Mouse (Mus musculus) spleen, adult 2 months (tissue): ENCODE results near the gene Plekhg1. TPM values are rescaled to one million over a fixed set of nuclear protein-coding genes. Genes with fewer than 3 reads are reported as not detected.

Source experiments
- DNase-seq, 2 experiments: peaks; one replicate each; pipeline versions ENCODE4 v3.0.0 to v3.0.0-alpha.2; 2012 to 2021; ENCODE audit warnings: low spot score in 2 of 2, low read depth in 1 of 2
- H3K27ac ChIP-seq: fragments of 200-500 bp; 2 replicates; pipeline ENCODE4 v1.5.1; 2012; ENCODE audit warnings: low read length, inconsistent platforms; ENCODE audit not compliant: insufficient read depth
- H3K27me3 ChIP-seq: fragments of 200-500 bp; 2 replicates; pipeline ENCODE4 v1.6.1; 2012; ENCODE audit warnings: mild to moderate bottlenecking, moderate library complexity, low read length, inconsistent platforms; ENCODE audit not compliant: control insufficient read depth, insufficient read depth
- H3K36me3 ChIP-seq: fragments of 200-500 bp; 2 replicates; pipeline ENCODE4 v1.6.1; 2012; ENCODE audit warnings: mild to moderate bottlenecking, low read length, inconsistent platforms; ENCODE audit not compliant: control insufficient read depth, insufficient read depth
- H3K4me1 ChIP-seq: fragments of 200-500 bp; 2 replicates; pipeline ENCODE4 v1.6.1; 2011; ENCODE audit warnings: inconsistent platforms; ENCODE audit not compliant: control insufficient read depth, insufficient read depth, insufficient read length
- H3K4me3 ChIP-seq: fragments of 200-500 bp; 2 replicates; pipeline ENCODE4 v1.5.1; 2011; ENCODE audit warnings: mild to moderate bottlenecking, inconsistent platforms; ENCODE audit not compliant: insufficient read depth, insufficient read length; ENCODE audit errors: extremely low read depth
- CTCF ChIP-seq: fragments of 200-500 bp; IDR thresholded peaks from 2 replicates; pipeline ENCODE4 v1.5.1; 2011; ENCODE audit warnings: mild to moderate bottlenecking, inconsistent platforms; ENCODE audit not compliant: insufficient read depth, insufficient read length, insufficient replicate concordance; ENCODE audit errors: extremely low read depth
- POLR2A ChIP-seq: fragments of 200-500 bp; IDR thresholded peaks from 2 replicates; pipeline ENCODE4 v1.6.1; 2011; ENCODE audit warnings: low read depth, low read length, inconsistent platforms
- WGBS: fragments of 180-500 bp; shearing (Covaris S2); methylation state at CpG from one replicate; pipeline ENCODE4 v1.1.7; 2018; 5-methylcytosine and 5-hydroxymethylcytosine counted together
- polyA plus RNA-seq: library from polyadenylated mRNA; depleted of rRNA; stranded (reverse); fragments of >200 nt; gene quantifications from 2 replicates; pipeline ENCODE4 v1.2.3, GENCODE M21; 2012

Plekhg1 gene
- polyA plus RNA-seq, 1 experiment, result 2.0 TPM

GRCm38 (mm10) chr10:3877852-3878535, 137.8 kb downstream of the Plekhg1 start:
- no peak for DNase-seq
- H3K27me3 ChIP-seq, result no peaks in the 10 kb centered on the region
- H3K27ac ChIP-seq, result no peak overlapping the region
- 90% methylated on average over 4 of the region's 4 CpGs for WGBS
- no peaks in the 10 kb centered on the region for H3K4me1 ChIP-seq
- TF ChIP-seq CTCF (no peak), POLR2A (no peak)
- H3K4me3 ChIP-seq, result no peak overlapping the region
- H3K36me3 ChIP-seq, result no peaks in the 10 kb centered on the region

DNA sequence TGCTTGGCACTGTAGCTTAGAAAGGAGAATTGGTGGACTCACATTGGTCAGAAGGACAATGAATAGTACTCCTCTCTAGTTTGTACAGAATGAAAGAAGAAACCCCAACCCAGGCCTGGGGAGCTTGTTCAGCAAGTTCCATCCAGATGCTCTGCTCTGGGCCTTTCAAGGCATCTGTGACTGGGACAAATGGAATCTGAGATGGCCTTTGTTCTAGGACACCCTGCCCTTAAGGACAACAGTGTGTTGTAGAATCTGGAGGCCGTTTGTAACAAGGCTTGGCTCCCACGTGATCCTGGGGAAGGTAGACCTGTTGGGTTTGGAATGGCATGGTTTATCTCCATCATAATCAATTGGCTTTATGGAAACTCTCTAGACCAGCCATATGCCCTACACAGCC, 141.0 kb downstream of the Plekhg1 start:
- 75% methylated on average over 2 of the region's 2 CpGs for WGBS
- Histone ChIP-seq H3K27ac (no peak overlapping the region), H3K27me3 (no peaks in the 10 kb centered on the region), H3K4me3 (no peak overlapping the region), H3K4me1 (no peaks in the 10 kb centered on the region), H3K36me3 (no peaks in the 10 kb centered on the region)
- DNase-seq, result no peak
- no peak for TF ChIP-seq CTCF
- TF ChIP-seq POLR2A, result no peak

DNA sequence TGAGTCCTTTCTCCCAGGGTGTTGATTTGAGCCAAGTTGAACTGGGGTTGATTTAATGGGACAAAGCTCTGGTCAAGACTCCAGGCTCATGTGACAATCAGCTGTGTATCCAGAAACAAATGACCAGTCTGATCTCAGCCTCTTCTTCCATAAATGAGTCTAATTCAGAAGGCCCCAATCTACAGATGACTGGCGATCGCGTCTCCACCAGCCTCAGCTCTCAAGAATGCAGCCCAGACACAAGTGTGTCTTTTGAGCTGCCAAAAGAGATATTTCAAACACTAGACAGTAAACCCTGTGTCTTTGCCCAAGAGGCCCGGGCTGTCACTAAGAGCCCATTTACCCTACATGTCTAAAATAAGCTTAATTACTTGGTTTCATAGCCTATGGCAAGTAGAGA, 148.3 kb downstream of the Plekhg1 start:
- H3K4me3 ChIP-seq, result no peak overlapping the region
- DNase-seq, result no peak
- H3K27ac ChIP-seq, result no peak overlapping the region
- H3K4me1 ChIP-seq, result no peaks in the 10 kb centered on the region
- TF ChIP-seq CTCF (no peak), POLR2A (no peak)
- H3K27me3 ChIP-seq, result no peaks in the 10 kb centered on the region
- WGBS, result 88% methylated on average over 4 of the region's 4 CpGs
- H3K36me3 ChIP-seq, result no peaks in the 10 kb centered on the region

- no peak overlapping the region for H3K27ac ChIP-seq
- WGBS, result 70% methylated on average over 3 of the region's 3 CpGs
- H3K36me3 ChIP-seq, result no peaks in the 10 kb centered on the region
- H3K4me1 ChIP-seq, result no peaks in the 10 kb centered on the region
- H3K27me3 ChIP-seq, result no peaks in the 10 kb centered on the region
- TF ChIP-seq CTCF, result no peak
- TF ChIP-seq POLR2A, result no peak
- no peak overlapping the region for H3K4me3 ChIP-seq
- no peak for DNase-seq
Observed at GRCm38 (mm10) chr10:3891381-3892263, 151.5 kb downstream of the Plekhg1 start.

DNA sequence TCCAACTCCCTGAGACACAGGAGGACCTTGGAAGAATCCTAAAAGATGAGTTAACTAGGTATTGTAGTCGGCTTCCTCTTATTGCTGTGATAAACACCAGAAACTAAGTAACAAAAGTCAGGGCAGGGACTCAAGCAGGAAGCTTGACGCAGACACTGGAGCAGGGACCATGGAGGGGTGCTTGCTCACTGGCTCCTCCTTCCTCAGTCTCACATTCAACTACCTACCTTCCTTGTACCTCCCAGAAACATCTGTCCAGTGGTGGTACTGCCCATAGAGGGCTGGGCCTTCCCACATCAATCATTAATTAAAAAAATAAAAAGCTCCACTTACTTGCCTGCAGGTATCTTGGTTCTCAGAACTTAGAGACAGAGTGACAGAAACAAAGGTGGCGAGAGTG, 152.2 kb downstream of the Plekhg1 start:
- Histone ChIP-seq H3K27me3 (no peaks in the 10 kb centered on the region), H3K36me3 (no peaks in the 10 kb centered on the region), H3K4me1 (no peaks in the 10 kb centered on the region), H3K27ac (no peak overlapping the region), H3K4me3 (no peak overlapping the region)
- 58% methylated on average over 3 of the region's 3 CpGs for WGBS
- no peak for DNase-seq
- TF ChIP-seq CTCF, result no peak
- TF ChIP-seq POLR2A, result no peak

DNA sequence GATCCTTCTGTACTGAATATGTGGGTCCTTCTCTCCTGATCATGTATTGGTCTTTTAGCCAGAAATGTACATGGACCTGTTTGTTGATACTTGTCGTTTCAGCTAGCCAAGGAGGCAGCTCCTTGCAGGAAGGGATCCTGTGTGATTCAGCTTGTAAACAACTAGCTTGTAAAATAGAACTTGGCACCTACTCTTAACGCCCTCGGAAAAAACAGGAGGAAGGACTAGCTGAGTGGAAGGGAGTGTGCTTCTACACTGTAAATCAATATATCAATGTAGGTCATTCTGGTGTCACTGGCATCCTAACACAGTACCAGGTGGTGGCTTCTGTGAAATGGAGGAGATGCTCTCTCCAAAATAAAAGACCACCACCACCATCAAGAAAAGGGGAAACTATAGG, 157.9 kb downstream of the Plekhg1 start:
- no peak overlapping the region for H3K4me3 ChIP-seq
- no peak for TF ChIP-seq CTCF
- no peak for TF ChIP-seq POLR2A
- H3K36me3 ChIP-seq, result no peaks in the 10 kb centered on the region
- no peak overlapping the region for H3K27ac ChIP-seq
- 68% methylated on average over 3 of the region's 3 CpGs for WGBS
- no peak for DNase-seq
- H3K27me3 ChIP-seq, result no peaks in the 10 kb centered on the region
- no peaks in the 10 kb centered on the region for H3K4me1 ChIP-seq

DNA sequence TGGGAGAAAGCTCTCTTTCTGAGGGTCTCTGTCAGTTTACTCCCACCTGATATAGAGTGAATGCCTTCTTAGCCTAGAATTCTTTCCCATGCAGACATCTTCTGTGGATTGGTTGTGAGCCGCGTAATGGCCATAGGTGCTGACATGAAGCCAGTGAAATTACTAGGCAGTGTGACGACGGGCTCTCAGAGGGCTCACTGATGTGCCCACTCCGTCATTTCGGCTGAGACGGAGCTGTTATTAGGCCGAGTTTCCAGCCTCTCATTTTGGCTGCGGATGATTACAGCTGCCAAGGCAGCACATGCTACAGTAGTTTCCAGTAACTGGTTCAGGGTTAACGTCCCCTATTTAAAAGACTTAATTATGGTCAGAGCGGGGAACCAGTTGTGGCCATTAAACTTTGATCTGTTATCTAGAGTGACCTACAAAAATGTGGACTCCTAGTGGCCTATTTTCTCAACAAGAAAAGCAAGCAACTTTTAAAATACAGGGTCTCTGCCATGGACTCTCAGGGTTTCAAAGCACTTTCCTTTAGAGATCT, 160.3 kb downstream of the Plekhg1 start:
- Histone ChIP-seq H3K36me3 (no peaks in the 10 kb centered on the region), H3K4me3 (no peak overlapping the region), H3K27me3 (no peaks in the 10 kb centered on the region), H3K27ac (no peak overlapping the region), H3K4me1 (no peaks in the 10 kb centered on the region)
- 93% methylated on average over 11 of the region's 11 CpGs for WGBS
- no peak for DNase-seq
- TF ChIP-seq POLR2A, result no peak
- TF ChIP-seq CTCF, result no peak
